Comparison of ENCODE assay signal across 15 mouse cellular contexts in the genomic region with DNA sequence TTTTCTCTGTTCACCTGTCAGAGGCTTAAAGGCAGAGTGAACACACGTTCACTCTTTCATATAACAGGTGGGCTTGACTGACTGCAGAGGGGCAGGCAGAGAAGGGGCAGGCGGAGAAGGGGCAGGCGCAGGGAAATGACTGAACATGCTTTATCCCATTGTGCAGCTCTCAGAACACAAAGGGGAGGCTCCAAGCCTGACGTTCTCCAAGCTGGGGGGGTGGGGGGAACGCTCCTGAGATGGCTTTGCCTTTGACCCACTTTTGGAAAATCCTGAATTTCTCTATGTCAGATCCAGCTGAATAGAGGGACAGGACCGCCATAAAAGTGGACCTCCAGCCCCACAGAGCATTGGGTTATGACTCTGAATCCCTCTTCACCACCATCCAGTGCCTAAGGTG.
DNase-seq lines count a peak whose midpoint lies in the region; ATAC-seq lines count a peak whose summit lies in the region.
"Had no signal": no experiment of that assay in that cellular context is flagged by ENCODE, and none has a peak within 500 bp of the region (broad histone marks: within the 10 kb centered on the region; RNA-seq: fewer than 3 reads in every experiment).

No protein-coding gene starts in this region.

- 0 out of 2 replicates have a peak overlapping the region, but pooled peaks have one; percentile 18 for H3K4me2 ChIP-seq in midbrain, embryonic 14.5 days (ENCODE audit: low read length)
- H3K4me2 ChIP-seq in midbrain, embryonic 15.5 days = no peak overlapping the region
- H3K4me2 ChIP-seq in forebrain, embryonic 12.5 days = no peak overlapping the region
- no peak overlapping the region for H3K4me2 ChIP-seq in hindbrain, embryonic 12.5 days (replicated peaks)
- no peak overlapping the region for H3K4me2 ChIP-seq in intestine, embryonic 15.5 days (replicated peaks)
- H3K4me2 ChIP-seq: embryonic facial prominence, embryonic 12.5 days; heart, embryonic 15.5 days had no signal

- no peak for DNase-seq in midbrain, embryonic 14.5 days
- DNase-seq in retina, postnatal 1 day = peak; percentile 64
- DNase-seq in thymus, postnatal 14 days = no peak
- DNase-seq: adrenal gland, postnatal 10 days; B cell, adult 2 months; heart, adult 18-20 months; kidney, adult 8-10 months; kidney, postnatal 4 days had no signal

- no peak overlapping the region for H3K4me3 ChIP-seq in midbrain, embryonic 14.5 days (replicated peaks; ENCODE audit: low read depth, low read length)
- no peak overlapping the region for H3K4me3 ChIP-seq in midbrain, embryonic 15.5 days
- no peak overlapping the region for H3K4me3 ChIP-seq in forebrain, embryonic 12.5 days (replicated peaks)
- no peak overlapping the region for H3K4me3 ChIP-seq in hindbrain, embryonic 12.5 days
- H3K4me3 ChIP-seq in intestine, embryonic 15.5 days (replicated peaks) = no peak overlapping the region
- H3K4me3 ChIP-seq: embryonic facial prominence, embryonic 12.5 days; heart, embryonic 15.5 days; neural tube, embryonic 12.5 days had no signal

- WGBS in midbrain, embryonic 14.5 days = 18% methylated on average over 6 of the region's 6 CpGs
- 22% methylated on average over 6 of the region's 6 CpGs for WGBS in midbrain, embryonic 15.5 days
- WGBS in forebrain, embryonic 12.5 days = 22% methylated on average over 6 of the region's 6 CpGs
- 25% methylated on average over 6 of the region's 6 CpGs for WGBS in hindbrain, embryonic 12.5 days
- 74% methylated on average over 6 of the region's 6 CpGs for WGBS in intestine, embryonic 15.5 days

- no peak overlapping the region for H3K9ac ChIP-seq in midbrain, embryonic 14.5 days (replicated peaks; ENCODE audit: low read length)
- no peak overlapping the region for H3K9ac ChIP-seq in midbrain, embryonic 15.5 days
- no peak overlapping the region; the same call in 1 of the 2 replicates for H3K9ac ChIP-seq in forebrain, embryonic 12.5 days
- H3K9ac ChIP-seq in hindbrain, embryonic 12.5 days = no peak overlapping the region
- no peak overlapping the region for H3K9ac ChIP-seq in intestine, embryonic 15.5 days
- H3K9ac ChIP-seq: embryonic facial prominence, embryonic 12.5 days; heart, embryonic 15.5 days; neural tube, embryonic 12.5 days had no signal

- H3K36me3 ChIP-seq in midbrain, embryonic 14.5 days (ENCODE audit: control insufficient read depth, insufficient read depth, low read length) = no peaks in the 10 kb centered on the region
- no peaks in the 10 kb centered on the region for H3K36me3 ChIP-seq in midbrain, embryonic 15.5 days (replicated peaks)
- H3K36me3 ChIP-seq in forebrain, embryonic 12.5 days (replicated peaks) = no peaks in the 10 kb centered on the region
- no peaks in the 10 kb centered on the region for H3K36me3 ChIP-seq in hindbrain, embryonic 12.5 days
- H3K36me3 ChIP-seq in intestine, embryonic 15.5 days = no peaks in the 10 kb centered on the region
- H3K36me3 ChIP-seq: embryonic facial prominence, embryonic 12.5 days; heart, embryonic 15.5 days; neural tube, embryonic 12.5 days had no signal

- no peak for ATAC-seq in midbrain, embryonic 14.5 days (ENCODE audit: low FRiP score, low TSS enrichment)
- no peak for ATAC-seq in midbrain, embryonic 15.5 days (replicated peaks)
- ATAC-seq in forebrain, embryonic 12.5 days (ENCODE audit: low FRiP score) = no peak
- ATAC-seq in hindbrain, embryonic 12.5 days (ENCODE audit: low FRiP score) = no peak
- ATAC-seq in intestine, embryonic 15.5 days = no peak

- H3K4me1 ChIP-seq in midbrain, embryonic 14.5 days (ENCODE audit: control insufficient read depth, insufficient read depth, low read length) = peaks cover 47% of the 10 kb centered on the region
- peaks cover 50% of the 10 kb centered on the region for H3K4me1 ChIP-seq in midbrain, embryonic 15.5 days
- peaks cover 62% of the 10 kb centered on the region for H3K4me1 ChIP-seq in forebrain, embryonic 12.5 days
- peaks cover 65% of the 10 kb centered on the region for H3K4me1 ChIP-seq in hindbrain, embryonic 12.5 days
- H3K4me1 ChIP-seq in intestine, embryonic 15.5 days (replicated peaks) = no peaks in the 10 kb centered on the region

- H3K27ac ChIP-seq in midbrain, embryonic 14.5 days (replicated peaks; ENCODE audit: low read depth, low read length) = peak overlapping the region; percentile 32; the same call in 1 of the 2 replicates
- H3K27ac ChIP-seq in midbrain, embryonic 15.5 days = no peak overlapping the region
- H3K27ac ChIP-seq in forebrain, embryonic 12.5 days = peak overlapping the region; percentile 53; the same call in 1 of the 2 replicates
- H3K27ac ChIP-seq in hindbrain, embryonic 12.5 days = peak overlapping the region; percentile 77
- no peak overlapping the region for H3K27ac ChIP-seq in intestine, embryonic 15.5 days
- H3K27ac ChIP-seq: embryonic facial prominence, embryonic 12.5 days; heart, embryonic 15.5 days; neural tube, embryonic 12.5 days had no signal

- no peaks in the 10 kb centered on the region for H3K27me3 ChIP-seq in midbrain, embryonic 14.5 days (ENCODE audit: control insufficient read depth, insufficient read depth, low read length)
- H3K27me3 ChIP-seq in midbrain, embryonic 15.5 days (replicated peaks) = no peaks in the 10 kb centered on the region
- H3K27me3 ChIP-seq in forebrain, embryonic 12.5 days = no peaks in the 10 kb centered on the region
- H3K27me3 ChIP-seq in hindbrain, embryonic 12.5 days = no peaks in the 10 kb centered on the region
- H3K27me3 ChIP-seq in intestine, embryonic 15.5 days (replicated peaks) = no peaks in the 10 kb centered on the region
- H3K27me3 ChIP-seq: embryonic facial prominence, embryonic 12.5 days; heart, embryonic 15.5 days; neural tube, embryonic 12.5 days had no signal

- H3K9me3 ChIP-seq in midbrain, embryonic 14.5 days (ENCODE audit: control insufficient read depth, low read length) = no peaks in the 10 kb centered on the region
- H3K9me3 ChIP-seq in midbrain, embryonic 15.5 days = no peaks in the 10 kb centered on the region
- no peaks in the 10 kb centered on the region for H3K9me3 ChIP-seq in forebrain, embryonic 12.5 days
- no peaks in the 10 kb centered on the region for H3K9me3 ChIP-seq in hindbrain, embryonic 12.5 days (replicated peaks)
- H3K9me3 ChIP-seq in intestine, embryonic 15.5 days = no peaks in the 10 kb centered on the region
- H3K9me3 ChIP-seq: embryonic facial prominence, embryonic 12.5 days; heart, embryonic 15.5 days; neural tube, embryonic 12.5 days had no signal

Comparison
In these comparisons a context has a peak if more than half of its experiments do, and no peak if none do; other contexts are left out.
1. H3K27ac ChIP-seq: peak in midbrain, embryonic 14.5 days (single experiment), forebrain, embryonic 12.5 days (single experiment) and hindbrain, embryonic 12.5 days (single experiment); none in midbrain, embryonic 15.5 days (single experiment) and intestine, embryonic 15.5 days (single experiment).